Mouse (Mus musculus) CH12.LX (cell line): ENCODE data around the gene Speg. TPM values are rescaled to one million over a fixed set of nuclear protein-coding genes. Genes with fewer than 3 reads are reported as not detected.
A peak's percentile ranks its signal among the peaks of the same experiment; 100 is the strongest.

Source experiments
- DNase-seq: peaks from one replicate; pipeline ENCODE4 v3.0.0-alpha.2; 2013; ENCODE audit errors: extremely low read depth
- H3K27ac ChIP-seq: 2 replicates; pipeline ENCODE4 v1.5.1; 2012; ENCODE audit warnings: low read depth, mild to moderate bottlenecking, control low read depth, moderate library complexity; ENCODE audit not compliant: insufficient read depth
- H3K27me3 ChIP-seq: replicated peaks from 2 replicates; pipeline ENCODE3; 2012; ENCODE audit warnings: inconsistent platforms
- H3K36me3 ChIP-seq, 2 experiments: replicated peaks in 1 of 2; 2 replicates each; pipeline versions ENCODE3 to v1.6.1; 2012; ENCODE audit warnings: inconsistent platforms in 1 of 2, low read length in 1 of 2, mild to moderate bottlenecking in 1 of 2, mixed read lengths in 1 of 2, moderate library complexity in 1 of 2; ENCODE audit not compliant: control insufficient read depth in 1 of 2, insufficient read depth in 1 of 2
- H3K4me1 ChIP-seq, 2 experiments: 2 replicates each; pipeline ENCODE4 v1.6.1; 2012; ENCODE audit warnings: inconsistent platforms in 1 of 2, moderate library complexity in 1 of 2; ENCODE audit not compliant: insufficient read depth in 2 of 2, control insufficient read depth in 1 of 2
- H3K4me2 ChIP-seq: 2 replicates; pipeline ENCODE4 v1.6.1; 2012; ENCODE audit warnings: low read depth, mild to moderate bottlenecking, control low read depth; ENCODE audit not compliant: poor library complexity, insufficient read depth, severe bottlenecking
- H3K4me3 ChIP-seq, 3 experiments: fragments of 150-350 bp in 1 of 3; sonication (generic) in 1 of 3; replicated peaks in 1 of 3; 2 replicates each; pipeline versions ENCODE3 to v1.5.1; 2011 to 2012; ENCODE audit warnings: low read depth in 2 of 3, low read length in 2 of 3, mild to moderate bottlenecking in 2 of 3, moderate library complexity in 2 of 3, control low read depth in 1 of 3, improper control_type of control experiment in 1 of 3, inconsistent platforms in 1 of 3, mixed read lengths in 1 of 3; ENCODE audit not compliant: poor library complexity in 1 of 3
- H3K79me2 ChIP-seq: replicated peaks from 2 replicates; pipeline ENCODE4 v1.6.1; 2012; ENCODE audit warnings: mild to moderate bottlenecking, moderate library complexity; ENCODE audit not compliant: control insufficient read depth, poor library complexity, insufficient read depth, severe bottlenecking; ENCODE audit errors: extremely low read depth
- H3K9ac ChIP-seq: 2 replicates; pipeline ENCODE4 v1.6.1; 2012; ENCODE audit warnings: low read depth, mild to moderate bottlenecking, control low read depth, moderate library complexity; ENCODE audit not compliant: insufficient read depth
- H3K9me3 ChIP-seq: replicated peaks from 2 replicates; pipeline ENCODE3; 2012; ENCODE audit warnings: low read length, inconsistent platforms, mixed read lengths
- BHLHE40 ChIP-seq: IDR thresholded peaks from 2 replicates; pipeline ENCODE4 v1.6.1; 2011; ENCODE audit warnings: mild to moderate bottlenecking, low read depth, low read length, improper control_type of control experiment
- CHD1 ChIP-seq: IDR thresholded peaks from 2 replicates; pipeline ENCODE4 v1.6.1; 2012; ENCODE audit warnings: low read depth, low read length, improper control_type of control experiment, inconsistent platforms
- CHD2 ChIP-seq: IDR thresholded peaks from 2 replicates; pipeline ENCODE4 v1.6.1; 2011; ENCODE audit warnings: low read length, improper control_type of control experiment
- E2F4 ChIP-seq: IDR thresholded peaks from 2 replicates; pipeline ENCODE4 v1.6.1; 2011; ENCODE audit warnings: low read depth, low read length, improper control_type of control experiment; ENCODE audit not compliant: insufficient replicate concordance
- ELF1 ChIP-seq: IDR thresholded peaks from 2 replicates; pipeline ENCODE4 v1.6.1; 2014; ENCODE audit warnings: low read depth, mild to moderate bottlenecking, inconsistent platforms, low read length, improper control_type of control experiment
- EP300 ChIP-seq: IDR thresholded peaks from 2 replicates; pipeline ENCODE4 v1.6.1; 2011; ENCODE audit warnings: low read length, improper control_type of control experiment
- GABPA ChIP-seq: IDR thresholded peaks from 2 replicates; pipeline ENCODE4 v1.6.1; 2012; ENCODE audit warnings: low read depth, low read length, improper control_type of control experiment, inconsistent platforms; ENCODE audit not compliant: insufficient replicate concordance
- HCFC1 ChIP-seq: IDR thresholded peaks from 2 replicates; pipeline ENCODE4 v1.6.1; 2012; ENCODE audit warnings: low read depth, mild to moderate bottlenecking, inconsistent platforms, low read length, improper control_type of control experiment
- IRF4 ChIP-seq: IDR thresholded peaks from 2 replicates; pipeline ENCODE4 v1.6.1; 2014; ENCODE audit warnings: low read depth, mild to moderate bottlenecking, inconsistent platforms, low read length, improper control_type of control experiment
- JUN ChIP-seq: IDR thresholded peaks from 2 replicates; pipeline ENCODE4 v1.6.1; 2011; ENCODE audit warnings: low read depth, mild to moderate bottlenecking, low read length, improper control_type of control experiment, moderate library complexity; ENCODE audit not compliant: insufficient read depth
- JUND ChIP-seq: conservative IDR thresholded peaks from 2 replicates; pipeline ENCODE4 v1.6.1; 2011; ENCODE audit warnings: low read depth, low read length, improper control_type of control experiment
- KAT2A ChIP-seq: IDR thresholded peaks from 2 replicates; pipeline ENCODE4 v1.6.1; 2012; ENCODE audit warnings: low read length, improper control_type of control experiment, inconsistent platforms; ENCODE audit not compliant: insufficient replicate concordance
- MAFK ChIP-seq: IDR thresholded peaks from 2 replicates; pipeline ENCODE4 v1.6.1; 2011; ENCODE audit warnings: low read length, improper control_type of control experiment; ENCODE audit not compliant: insufficient replicate concordance
- MAX ChIP-seq: IDR thresholded peaks from 2 replicates; pipeline ENCODE4 v1.6.1; 2011; ENCODE audit warnings: low read length, improper control_type of control experiment
- MEF2A ChIP-seq: IDR thresholded peaks from 2 replicates; pipeline ENCODE4 v1.6.1; 2014; ENCODE audit warnings: low read depth, mild to moderate bottlenecking, inconsistent platforms, low read length, improper control_type of control experiment, borderline replicate concordance
- POLR2A ChIP-seq: IDR thresholded peaks from 2 replicates; pipeline ENCODE4 v1.6.1; 2011; ENCODE audit warnings: low read depth, mild to moderate bottlenecking, improper control_type of control experiment, low read length
- POLR2AphosphoS2 ChIP-seq: IDR thresholded peaks from 2 replicates; pipeline ENCODE4 v1.6.1; 2011; ENCODE audit warnings: low read depth, low read length, improper control_type of control experiment
- SIN3A ChIP-seq: IDR thresholded peaks from 2 replicates; pipeline ENCODE4 v1.6.1; 2012; ENCODE audit warnings: low read length, improper control_type of control experiment, inconsistent platforms
- UBTF ChIP-seq: IDR thresholded peaks from 2 replicates; pipeline ENCODE4 v1.6.1; 2012; ENCODE audit warnings: low read depth, mild to moderate bottlenecking, inconsistent platforms, low read length, improper control_type of control experiment, moderate library complexity
- USF1 ChIP-seq: IDR thresholded peaks from 2 replicates; pipeline ENCODE4 v1.6.1; 2014; ENCODE audit warnings: low read depth, mild to moderate bottlenecking, inconsistent platforms, low read length, improper control_type of control experiment
- USF2 ChIP-seq: conservative IDR thresholded peaks from 2 replicates; pipeline ENCODE4 v1.6.1; 2011; ENCODE audit warnings: low read depth, low read length, improper control_type of control experiment
- ZC3H11A ChIP-seq: IDR thresholded peaks from 2 replicates; pipeline ENCODE4 v1.6.1; 2012; ENCODE audit warnings: low read depth, mild to moderate bottlenecking, inconsistent platforms, low read length, improper control_type of control experiment
- ZKSCAN1 ChIP-seq: IDR thresholded peaks from 2 replicates; pipeline ENCODE4 v1.6.1; 2012; ENCODE audit warnings: low read depth, inconsistent platforms, low read length, improper control_type of control experiment, borderline replicate concordance
- ZMIZ1 ChIP-seq: IDR thresholded peaks from 2 replicates; pipeline ENCODE4 v1.6.1; 2012; ENCODE audit warnings: low read depth, mild to moderate bottlenecking, inconsistent platforms, low read length, improper control_type of control experiment
- ZNF384 ChIP-seq: IDR thresholded peaks from 2 replicates; pipeline ENCODE4 v1.6.1; 2012; ENCODE audit warnings: low read depth, low read length, improper control_type of control experiment, inconsistent platforms
- dilution Hi-C: fragments of 300-500 bp; cut with MboI; formaldehyde crosslinking; loops from 2 replicates; pipeline ENCODE4 v1.14.3; 2020; ENCODE audit warnings: low sequenced_read_pairs; ENCODE audit not compliant: extremely low pct_unique_long_range_greater_than_20kb, extremely low pct_ligation_motif_present
- in situ Hi-C: fragments of 300-500 bp; cut with MboI; formaldehyde crosslinking; loops from 3 replicates; pipeline ENCODE4 v1.14.3; 2019; ENCODE audit warnings: low sequenced_read_pairs, low pct_ligation_motif_present, low pct_unique_long_range_greater_than_20kb, mixed read lengths
- polyA plus RNA-seq: library from polyadenylated mRNA; unstranded; fragments of >175 nt; gene quantifications from 2 replicates; pipeline ENCODE4 v1.2.1, GENCODE M21; 2012; ENCODE audit warnings: low read depth; ENCODE audit not compliant: insufficient read length
- total RNA-seq, 2 experiments: library from RNA; depleted of rRNA; stranded (reverse); fragments of 300-350 nt in 1 of 2; fragments of >200 nt in 1 of 2; gene quantifications; 2 replicates each; pipeline ENCODE4 v1.2.3; 2012 to 2014

Gene Speg
- total and polyA plus RNA-seq, 3 experiments = 13.1 to 30.7 (median 18.8) TPM

GRCm38 (mm10) chr1:75379931-75380330 is 4.8 kb downstream of the Speg start:
- dilution Hi-C loops = no loop called here
- H3K4me2 ChIP-seq = no peak overlapping the region
- no peak overlapping the region for H3K27ac ChIP-seq
- peaks cover 0 to 32% of the 10 kb centered on the region in 2 experiments; a peak in 2 of 4 replicates for H3K4me1 ChIP-seq
- H3K9me3 ChIP-seq = no peaks in the 10 kb centered on the region
- TF ChIP-seq JUND (no peak), ZKSCAN1 (no peak), UBTF (no peak), ZC3H11A (no peak), MEF2A (no peak), IRF4 (no peak), GABPA (no peak), MAFK (no peak), USF1 (no peak), ZNF384 (no peak), BHLHE40 (no peak), ELF1 (no peak)
- no peak overlapping the region for H3K4me3 ChIP-seq
- no peak for DNase-seq
- H3K9ac ChIP-seq = no peak overlapping the region
- no peaks in the 10 kb centered on the region for H3K79me2 ChIP-seq
- H3K27me3 ChIP-seq = no peaks in the 10 kb centered on the region
- peaks cover 0 to 15% of the 10 kb centered on the region in 2 experiments for H3K36me3 ChIP-seq
- in situ Hi-C loops = no loop called here

GRCm38 (mm10) chr1:75380951-75381350 is 5.9 kb downstream of the Speg start:
- Histone ChIP-seq H3K4me3 (peak overlapping the region in 2 of 3 experiments; percentile 61 to 79), H3K9me3 (no peaks in the 10 kb centered on the region), H3K9ac (no peak overlapping the region; the same call in 1 of the 2 replicates), H3K79me2 (no peaks in the 10 kb centered on the region), H3K27ac (no peak overlapping the region), H3K4me2 (peak overlapping the region; percentile 95), H3K4me1 (peaks cover 0 to 32% of the 10 kb centered on the region in 2 experiments; a peak in 2 of 4 replicates), H3K27me3 (no peaks in the 10 kb centered on the region), H3K36me3 (peaks cover 0 to 21% of the 10 kb centered on the region in 2 experiments)
- DNase-seq = no peak
- TF ChIP-seq IRF4 = no peak
- no peak for TF ChIP-seq SIN3A
- TF ChIP-seq MEF2A = no peak
- no peak for TF ChIP-seq EP300
- TF ChIP-seq POLR2AphosphoS2 = no peak
- TF ChIP-seq POLR2A = no peak
- TF ChIP-seq MAFK = no peak
- TF ChIP-seq BHLHE40 = no peak
- no peak for TF ChIP-seq MAX
- TF ChIP-seq USF2 = no peak
- TF ChIP-seq HCFC1 = no peak
- TF ChIP-seq CHD2 = no peak
- TF ChIP-seq CHD1 = no peak
- no peak for TF ChIP-seq KAT2A
- TF ChIP-seq UBTF = no peak
- no peak for TF ChIP-seq ZMIZ1
- no peak for TF ChIP-seq E2F4
- TF ChIP-seq JUN = no peak
- dilution Hi-C loops = no loop called here
- in situ Hi-C loops = no loop called here
